Mouse (Mus musculus): ENCODE results near the gene Prss57. TPM values are rescaled to one million over a fixed set of nuclear protein-coding genes. Genes with fewer than 3 reads are reported as not detected.

Prss57 gene
- polyA plus RNA-seq, 1 experiment from 2014 or later = 0.04 TPM

GRCm38 (mm10) chr10:79797326-79797725, 6.6 kb upstream of the Prss57 start:
- H3K9me3 ChIP-seq (replicated peaks; ENCODE audit: low read length) = no peaks in the 10 kb centered on the region
- no peak for ATAC-seq (replicated peaks; ENCODE audit: low FRiP score, low read depth)
- 38% methylated on average over 15 of the region's 15 CpGs for WGBS

GRCm38 (mm10) chr10:79795905-79796304, 5.1 kb upstream of the Prss57 start:
- Histone ChIP-seq H3K27ac (no peak overlapping the region), H3K4me3 (replicated peaks; ENCODE audit: low read depth, low read length) (no peak overlapping the region), H3K27me3 (ENCODE audit: insufficient read depth, low read length) (no peaks in the 10 kb centered on the region), H3K36me3 (ENCODE audit: insufficient read depth, low read length) (peaks cover 3% of the 10 kb centered on the region; the same call in 1 of the 2 replicates), H3K4me1 (replicated peaks; ENCODE audit: insufficient read depth, low read length) (peaks cover 19% of the 10 kb centered on the region), H3K9me3 (replicated peaks; ENCODE audit: low read length) (no peaks in the 10 kb centered on the region), H3K9ac (ENCODE audit: low read depth, low read length) (no peak overlapping the region), H3K4me2 (ENCODE audit: low read length) (no peak overlapping the region)
- DNase-seq (ENCODE audit: low spot score) (no peak), ATAC-seq (replicated peaks; ENCODE audit: low FRiP score, low read depth) (no peak)
- WGBS = 93% methylated on average over 3 of the region's 3 CpGs
- TF ChIP-seq CTCF (IDR thresholded peaks at IDR 0.05; ENCODE audit: low read depth) = 0 out of 2 replicates have a peak, but pooled peaks have one; percentile 13

More at GRCm38 (mm10) chr10:79797326-79797725, 6.6 kb upstream of the Prss57 start:
- H3K4me3 ChIP-seq (replicated peaks; ENCODE audit: low read depth, low read length) = no peak overlapping the region
- DNase-seq (ENCODE audit: low spot score) = no peak
- H3K9ac ChIP-seq (ENCODE audit: low read depth, low read length) = no peak overlapping the region
- peaks cover 28% of the 10 kb centered on the region for H3K4me1 ChIP-seq (replicated peaks; ENCODE audit: insufficient read depth, low read length)
- no peaks in the 10 kb centered on the region for H3K27me3 ChIP-seq (ENCODE audit: insufficient read depth, low read length)
- TF ChIP-seq CTCF (IDR thresholded peaks at IDR 0.05; ENCODE audit: low read depth) = no peak
- H3K36me3 ChIP-seq (ENCODE audit: insufficient read depth, low read length) = peaks cover 3% of the 10 kb centered on the region; the same call in 1 of the 2 replicates
- H3K4me2 ChIP-seq (ENCODE audit: low read length) = peak overlapping the region; percentile 13; the same call in 1 of the 2 replicates
- no peak overlapping the region for H3K27ac ChIP-seq

GRCm38 (mm10) chr10:79794491-79794931, 3.8 kb upstream of the Prss57 start:
- Histone ChIP-seq H3K27me3 (ENCODE audit: insufficient read depth, low read length) (no peaks in the 10 kb centered on the region), H3K9ac (ENCODE audit: low read depth, low read length) (peak overlapping the region; percentile 90), H3K4me3 (replicated peaks; ENCODE audit: low read depth, low read length) (peak overlapping the region; percentile 83), H3K36me3 (ENCODE audit: insufficient read depth, low read length) (no peaks in the 10 kb centered on the region), H3K9me3 (replicated peaks; ENCODE audit: low read length) (no peaks in the 10 kb centered on the region), H3K4me1 (replicated peaks; ENCODE audit: insufficient read depth, low read length) (peaks cover 15% of the 10 kb centered on the region), H3K4me2 (ENCODE audit: low read length) (peak overlapping the region; percentile 96), H3K27ac (peak overlapping the region; percentile 92)
- WGBS = 2% methylated on average over 10 of the region's 10 CpGs
- ATAC-seq (replicated peaks; ENCODE audit: low FRiP score, low read depth) (peak; percentile 44; the same call in 1 of the 2 replicates), DNase-seq (ENCODE audit: low spot score) (peak; percentile 75)
- TF ChIP-seq CTCF (IDR thresholded peaks at IDR 0.05; ENCODE audit: low read depth) = peak; percentile 4; the same call in 1 of the 2 replicates

- H3K9me3 ChIP-seq (replicated peaks; ENCODE audit: low read length) = no peaks in the 10 kb centered on the region
- peak overlapping the region; percentile 96 for H3K4me2 ChIP-seq (ENCODE audit: low read length)
- H3K27ac ChIP-seq = peak overlapping the region; percentile 92
- WGBS = 1% methylated on average over 38 of the region's 38 CpGs
- no peaks in the 10 kb centered on the region for H3K36me3 ChIP-seq (ENCODE audit: insufficient read depth, low read length)
- DNase-seq (ENCODE audit: low spot score) (peak; percentile 70), ATAC-seq (replicated peaks; ENCODE audit: low FRiP score, low read depth) (peak; percentile 5; the same call in 1 of the 2 replicates)
- peak overlapping the region; percentile 83 for H3K4me3 ChIP-seq (replicated peaks; ENCODE audit: low read depth, low read length)
- no peaks in the 10 kb centered on the region for H3K27me3 ChIP-seq (ENCODE audit: insufficient read depth, low read length)
- peak overlapping the region; percentile 90 for H3K9ac ChIP-seq (ENCODE audit: low read depth, low read length)
- peaks cover 15% of the 10 kb centered on the region for H3K4me1 ChIP-seq (replicated peaks; ENCODE audit: insufficient read depth, low read length)
- TF ChIP-seq CTCF (IDR thresholded peaks at IDR 0.05; ENCODE audit: low read depth) = no peak
Measured at GRCm38 (mm10) chr10:79793738-79794490, 3.2 kb upstream of the Prss57 start.

- peak within 1 kb of the TSS; percentile 83 for H3K4me3 ChIP-seq (replicated peaks; ENCODE audit: low read depth, low read length)
- no peaks in the 10 kb centered on the region for H3K36me3 ChIP-seq (ENCODE audit: insufficient read depth, low read length)
- ATAC-seq (replicated peaks; ENCODE audit: low FRiP score, low read depth) (peak; percentile 79), DNase-seq (ENCODE audit: low spot score) (peak; percentile 78)
- H3K4me1 ChIP-seq (replicated peaks; ENCODE audit: insufficient read depth, low read length) = peaks cover 15% of the 10 kb centered on the region
- no peaks in the 10 kb centered on the region for H3K9me3 ChIP-seq (replicated peaks; ENCODE audit: low read length)
- peak; percentile 78 for TF ChIP-seq CTCF (IDR thresholded peaks at IDR 0.05; ENCODE audit: low read depth)
- H3K27ac ChIP-seq = peak within 1 kb of the TSS; percentile 92
- 5% methylated on average over 51 of the region's 51 CpGs for WGBS
- H3K4me2 ChIP-seq (ENCODE audit: low read length) = peak within 1 kb of the TSS; percentile 96
- no peaks in the 10 kb centered on the region for H3K27me3 ChIP-seq (ENCODE audit: insufficient read depth, low read length)
- peak within 1 kb of the TSS; percentile 90 for H3K9ac ChIP-seq (ENCODE audit: low read depth, low read length)
Measured at GRCm38 (mm10) chr10:79793051-79793737, 2.4 kb upstream of the Prss57 start, which contains the start of gene Palm. Gene Palm, plus strand, starts transcription at chr10:79793572.
